Mouse (Mus musculus): Measurements from ENCODE around the gene Kcnj11. TPM values are rescaled to one million over a fixed set of nuclear protein-coding genes. Genes with fewer than 3 reads are reported as not detected.

The Kcnj11 gene
- 3.5 TPM for polyA plus RNA-seq (2015; fragmentation: Illumina TruSeq; extraction: RNeasy Lipid Tissue Mini Kit (QIAGEN cat#74804); ENCODE audit: insufficient read depth, low read depth, low replicate concordance)

GRCm38 (mm10) chr7:46100563-46100962 is at the start of gene Kcnj11:
TSS of gene Kcnj11 (minus strand) at chr7:46100764.

Other genes with a start within 250 kb of the Kcnj11 start
- gene Kdelr1, start 228.0 kb downstream of the Kcnj11 start, polyA plus RNA-seq (2015; fragmentation: Illumina TruSeq; extraction: RNeasy Lipid Tissue Mini Kit (QIAGEN cat#74804); ENCODE audit: insufficient read depth, low read depth, low replicate concordance): 53.6 TPM
- gene Grin2d, start 222.4 kb downstream of the Kcnj11 start, polyA plus RNA-seq (2015; fragmentation: Illumina TruSeq; extraction: RNeasy Lipid Tissue Mini Kit (QIAGEN cat#74804); ENCODE audit: insufficient read depth, low read depth, low replicate concordance): 0.42 TPM
- not detected for gene Syngr4, start 204.1 kb downstream of the Kcnj11 start, polyA plus RNA-seq (2015; fragmentation: Illumina TruSeq; extraction: RNeasy Lipid Tissue Mini Kit (QIAGEN cat#74804); ENCODE audit: insufficient read depth, low read depth, low replicate concordance)
- 6.6 TPM for gene Tmem143, start 203.8 kb downstream of the Kcnj11 start, polyA plus RNA-seq (2015; fragmentation: Illumina TruSeq; extraction: RNeasy Lipid Tissue Mini Kit (QIAGEN cat#74804); ENCODE audit: insufficient read depth, low read depth, low replicate concordance)
- 42.8 TPM for gene Emp3, start 179.4 kb downstream of the Kcnj11 start, polyA plus RNA-seq (2015; fragmentation: Illumina TruSeq; extraction: RNeasy Lipid Tissue Mini Kit (QIAGEN cat#74804); ENCODE audit: insufficient read depth, low read depth, low replicate concordance)
- 0.72 TPM for gene Ccdc114, start 176.7 kb downstream of the Kcnj11 start, polyA plus RNA-seq (2015; fragmentation: Illumina TruSeq; extraction: RNeasy Lipid Tissue Mini Kit (QIAGEN cat#74804); ENCODE audit: insufficient read depth, low read depth, low replicate concordance)
- gene Abcc6, start 70.5 kb downstream of the Kcnj11 start, polyA plus RNA-seq (2015; fragmentation: Illumina TruSeq; extraction: RNeasy Lipid Tissue Mini Kit (QIAGEN cat#74804); ENCODE audit: insufficient read depth, low read depth, low replicate concordance): 0.63 TPM
- gene Nomo1, start 67.1 kb downstream of the Kcnj11 start, polyA plus RNA-seq (2015; fragmentation: Illumina TruSeq; extraction: RNeasy Lipid Tissue Mini Kit (QIAGEN cat#74804); ENCODE audit: insufficient read depth, low read depth, low replicate concordance): 13.3 TPM
- 44.4 TPM for gene Abcc8, start 79.3 kb upstream of the Kcnj11 start, polyA plus RNA-seq (2015; fragmentation: Illumina TruSeq; extraction: RNeasy Lipid Tissue Mini Kit (QIAGEN cat#74804); ENCODE audit: insufficient read depth, low read depth, low replicate concordance)
- gene Ush1c, start 137.7 kb upstream of the Kcnj11 start, polyA plus RNA-seq (2015; fragmentation: Illumina TruSeq; extraction: RNeasy Lipid Tissue Mini Kit (QIAGEN cat#74804); ENCODE audit: insufficient read depth, low read depth, low replicate concordance): 3.7 TPM
- gene Otog, start 140.2 kb upstream of the Kcnj11 start, polyA plus RNA-seq (2015; fragmentation: Illumina TruSeq; extraction: RNeasy Lipid Tissue Mini Kit (QIAGEN cat#74804); ENCODE audit: insufficient read depth, low read depth, low replicate concordance): not detected

All from pancreas, adult 10 weeks (tissue).